Mouse (Mus musculus) G1E (cell line): ENCODE data around the gene Gm20431. TPM values are rescaled to one million over a fixed set of nuclear protein-coding genes. Genes with fewer than 3 reads are reported as not detected.
A peak's percentile ranks its signal among the peaks of the same experiment; 100 is the strongest.

Experiments used
- ATAC-seq: 2 replicates; pipeline ENCODE4 v1.8.0; 2016; ENCODE audit warnings: mild to moderate bottlenecking; ENCODE audit not compliant: insufficient number of reproducible peaks, poor library complexity, low FRiP score, severe bottlenecking; ENCODE audit errors: extremely low read depth
- DNase-seq: peaks from one replicate; pipeline ENCODE4 v3.0.0; 2012; ENCODE audit warnings: low spot score
- H3K27me3 ChIP-seq: 2 replicates; pipeline ENCODE4 v1.6.1; 2012; ENCODE audit warnings: mild to moderate bottlenecking, low read length, inconsistent platforms; ENCODE audit not compliant: insufficient read depth
- H3K36me3 ChIP-seq: replicated peaks from 2 replicates; pipeline ENCODE3; 2012; ENCODE audit warnings: mild to moderate bottlenecking, inconsistent platforms
- H3K4me1 ChIP-seq: 2 replicates; pipeline ENCODE4 v1.6.1; 2012; ENCODE audit warnings: low read depth, low read length, inconsistent platforms, mixed read lengths; ENCODE audit not compliant: insufficient read depth
- H3K4me3 ChIP-seq: 2 replicates; pipeline ENCODE4 v1.5.1; 2012; ENCODE audit warnings: low read depth, mild to moderate bottlenecking, inconsistent platforms, low read length, moderate library complexity, mixed read lengths
- H3K9me3 ChIP-seq: replicated peaks from 2 replicates; pipeline ENCODE4 v1.6.1; 2012; ENCODE audit warnings: inconsistent platforms
- CTCF ChIP-seq: IDR thresholded peaks from 2 replicates; pipeline ENCODE4 v1.5.1; 2012; ENCODE audit warnings: low read depth, low read length, inconsistent platforms, mixed read lengths
- GATA1 ChIP-seq: IDR thresholded peaks from 2 replicates; pipeline ENCODE4 v1.6.1; 2012; ENCODE audit warnings: borderline replicate concordance, low read length, inconsistent platforms, mixed read lengths
- GATA2 ChIP-seq: IDR thresholded peaks from 2 replicates; pipeline ENCODE4 v1.6.1; 2012; ENCODE audit warnings: low read depth, low read length, inconsistent platforms, borderline replicate concordance
- POLR2AphosphoS5 ChIP-seq: IDR thresholded peaks from 2 replicates; pipeline ENCODE4 v1.6.1; 2012; ENCODE audit warnings: low read depth, low read length, inconsistent platforms; ENCODE audit not compliant: insufficient replicate concordance
- TAL1 ChIP-seq: conservative IDR thresholded peaks from 2 replicates; pipeline ENCODE4 v1.6.1; 2012; ENCODE audit warnings: low read depth, low read length, inconsistent platforms, mixed read lengths
- polyA plus RNA-seq: library from polyadenylated mRNA; stranded (reverse); fragments of >175 nt; gene quantifications from 2 replicates; pipeline ENCODE4 v1.2.3, GENCODE M21; 2012
- total RNA-seq, 2 experiments: library from RNA; stranded (forward) in 1 of 2; stranded (reverse) in 1 of 2; fragments of 200-1000 nt in 1 of 2; fragments of >200 nt in 1 of 2; fragmentation: Nextera tagmentation in 1 of 2; gene quantifications; 2 replicates each; pipeline ENCODE4 v1.2.3; 2014 to 2017

The Gm20431 gene
- total and polyA plus RNA-seq, 3 experiments: 0.11 to 6.2 TPM; not detected in 1

DNA sequence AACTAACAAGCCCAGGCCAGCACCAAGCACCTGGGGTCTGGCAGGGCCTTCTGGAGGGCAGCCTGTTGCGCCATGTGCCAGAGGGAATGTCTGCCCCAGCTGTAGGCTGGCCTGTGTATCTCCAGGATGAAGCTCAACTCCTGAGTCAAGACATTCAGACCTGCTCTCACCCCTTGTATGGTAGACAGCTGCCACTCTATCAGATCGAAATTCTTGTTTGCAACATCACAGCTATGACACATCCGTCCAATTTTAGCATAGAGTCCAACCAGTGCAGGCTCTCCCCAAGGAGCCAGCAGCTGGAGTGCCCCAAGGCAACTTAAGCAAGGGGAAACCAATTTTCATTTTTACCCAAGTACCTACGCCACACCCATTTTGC is 54.6 kb downstream of the Gm20431 start:
- Histone ChIP-seq H3K36me3 (peaks cover 53% of the 10 kb centered on the region), H3K27me3 (peaks cover 29% of the 10 kb centered on the region), H3K9me3 (no peaks in the 10 kb centered on the region), H3K4me1 (peaks cover 21% of the 10 kb centered on the region), H3K4me3 (no peak overlapping the region)
- DNase-seq: no peak
- TF ChIP-seq POLR2AphosphoS5: no peak
- no peak for TF ChIP-seq GATA2
- TF ChIP-seq CTCF: no peak
- TF ChIP-seq TAL1: no peak
- ATAC-seq: no peak

DNA sequence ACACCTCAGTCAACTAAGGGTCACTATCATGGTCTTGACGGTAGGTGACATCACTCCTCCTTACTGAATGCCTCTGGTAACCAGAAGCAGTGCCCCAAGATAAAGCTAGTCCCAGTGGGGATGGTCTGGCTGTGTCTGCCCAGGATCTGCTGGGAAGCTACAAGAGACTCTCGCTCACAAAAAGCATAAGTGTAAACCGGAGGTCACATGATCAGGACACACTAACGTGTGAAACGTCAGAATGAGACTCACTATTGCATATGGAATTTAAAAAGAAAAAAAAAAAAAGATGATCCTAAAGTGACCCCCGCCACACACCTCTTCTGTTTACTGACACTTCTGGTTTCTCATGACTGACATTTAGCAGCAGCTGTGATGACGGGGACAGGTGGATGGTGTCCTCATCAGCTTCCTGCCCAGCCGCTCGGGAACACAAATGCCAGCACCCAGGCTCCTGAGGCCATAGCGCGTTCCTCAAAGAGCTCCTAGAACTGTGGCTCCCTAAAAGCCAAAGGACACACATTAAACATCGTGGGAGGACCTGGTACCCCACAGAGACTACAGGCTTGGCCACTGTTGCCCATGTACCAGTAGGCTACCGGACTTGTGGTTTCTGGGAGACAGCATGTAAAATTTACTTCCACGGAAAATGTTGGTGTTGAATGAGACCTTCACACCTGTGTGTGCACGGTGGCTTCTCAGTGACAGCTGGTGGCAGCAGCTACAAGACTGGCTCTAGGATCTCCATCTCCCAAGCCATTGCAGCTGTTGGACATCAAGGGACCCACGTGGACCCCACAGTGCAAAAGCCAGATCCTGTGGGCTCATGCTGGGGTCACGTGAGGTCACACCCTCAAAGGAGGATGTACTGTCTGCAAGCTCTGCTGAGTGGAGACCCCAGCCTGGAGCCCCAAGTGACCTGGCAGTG is 55.2 kb downstream of the Gm20431 start:
- Histone ChIP-seq H3K4me1 (peaks cover 15% of the 10 kb centered on the region), H3K4me3 (no peak overlapping the region), H3K27me3 (peaks cover 32% of the 10 kb centered on the region), H3K36me3 (peaks cover 47% of the 10 kb centered on the region), H3K9me3 (no peaks in the 10 kb centered on the region)
- DNase-seq: no peak
- no peak for ATAC-seq
- TF ChIP-seq GATA2: no peak
- no peak for TF ChIP-seq POLR2AphosphoS5
- no peak for TF ChIP-seq TAL1
- no peak for TF ChIP-seq CTCF
- no peak for TF ChIP-seq GATA1

DNA sequence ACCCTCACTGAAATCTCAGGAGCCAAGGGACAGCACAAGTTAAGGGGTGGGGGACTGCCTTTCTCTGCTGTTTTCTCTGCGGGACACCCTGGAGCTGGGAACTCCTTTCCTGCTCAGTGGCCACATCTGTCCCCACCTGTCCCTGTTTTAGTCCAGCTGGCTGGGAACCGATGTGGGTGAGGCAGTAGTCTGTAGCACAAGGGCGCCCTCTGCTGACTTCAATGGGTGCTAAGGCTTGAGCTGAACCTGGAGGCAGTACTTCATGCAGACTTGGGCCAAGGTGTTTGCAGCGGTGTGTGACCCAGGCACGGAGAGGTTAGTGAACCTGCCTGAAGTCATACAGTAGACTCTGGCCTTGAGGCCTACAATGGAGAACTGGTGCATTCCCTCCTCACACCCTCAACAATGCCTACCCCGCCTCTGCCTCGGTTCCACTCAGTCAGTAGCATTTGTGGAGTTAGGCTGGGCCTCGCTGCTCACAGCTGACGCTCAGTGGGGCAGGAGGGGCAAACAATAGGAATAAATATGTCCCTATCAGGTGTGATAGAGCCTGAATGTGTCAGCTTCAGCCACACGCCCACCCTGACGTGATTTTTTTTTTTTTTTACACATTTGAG is 56.0 kb downstream of the Gm20431 start:
- TF ChIP-seq GATA2: no peak
- no peak for TF ChIP-seq TAL1
- TF ChIP-seq GATA1: no peak
- TF ChIP-seq CTCF: peak; percentile 54
- Histone ChIP-seq H3K9me3 (no peaks in the 10 kb centered on the region), H3K27me3 (peaks cover 40% of the 10 kb centered on the region), H3K36me3 (peaks cover 39% of the 10 kb centered on the region), H3K4me1 (peaks cover 9% of the 10 kb centered on the region), H3K4me3 (no peak overlapping the region)
- DNase-seq (peak; percentile 60), ATAC-seq (peak; percentile 43; the same call in 1 of the 2 replicates)

DNA sequence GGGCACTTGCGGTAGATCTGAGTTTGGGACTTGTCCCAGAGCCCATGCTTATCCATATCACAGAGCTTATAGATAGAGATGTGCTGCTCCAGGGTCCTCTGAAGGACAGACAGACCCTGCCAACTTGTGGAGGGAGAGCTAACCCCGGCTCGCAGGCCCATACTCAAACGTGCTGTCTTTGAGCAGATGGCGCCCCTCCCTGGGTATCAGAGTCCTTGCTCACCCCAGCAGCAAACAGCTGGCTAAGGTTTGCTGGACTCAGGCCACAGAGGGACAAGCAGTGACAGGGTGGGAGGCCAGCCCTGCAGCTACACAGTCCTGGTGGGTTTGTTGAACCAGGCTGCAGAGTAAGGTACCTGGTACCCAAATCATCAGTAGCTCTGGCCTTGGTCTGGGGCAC is 58.3 kb downstream of the Gm20431 start:
- H3K9me3 ChIP-seq: no peaks in the 10 kb centered on the region
- TF ChIP-seq GATA1 (no peak), CTCF (no peak)
- ATAC-seq (no peak), DNase-seq (no peak)
- peaks cover 8% of the 10 kb centered on the region for H3K4me1 ChIP-seq
- H3K27me3 ChIP-seq: peaks cover 56% of the 10 kb centered on the region
- H3K36me3 ChIP-seq: peaks cover 25% of the 10 kb centered on the region
- no peak overlapping the region for H3K4me3 ChIP-seq

DNA sequence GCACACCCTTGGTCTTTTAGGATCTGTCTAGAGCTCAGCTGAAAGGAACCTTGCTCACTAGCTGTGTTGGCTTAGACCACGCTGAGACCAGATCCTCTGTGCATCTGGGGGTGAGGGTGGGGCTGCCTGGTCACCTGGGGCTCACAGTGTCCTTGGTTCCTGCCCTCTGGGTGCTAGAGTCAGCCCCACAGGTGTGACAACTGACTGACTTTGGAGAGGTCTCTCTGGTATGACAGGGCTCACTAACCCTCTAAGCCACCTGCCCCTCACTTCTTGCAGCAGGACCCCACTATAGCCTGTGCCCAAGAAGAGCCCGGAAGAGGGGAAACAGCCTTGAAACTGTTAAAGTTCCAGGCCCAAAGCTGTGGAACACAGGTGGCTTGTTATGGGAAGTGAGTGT is 58.9 kb downstream of the Gm20431 start:
- DNase-seq: no peak
- peaks cover 57% of the 10 kb centered on the region for H3K27me3 ChIP-seq
- H3K4me3 ChIP-seq: no peak overlapping the region

DNA sequence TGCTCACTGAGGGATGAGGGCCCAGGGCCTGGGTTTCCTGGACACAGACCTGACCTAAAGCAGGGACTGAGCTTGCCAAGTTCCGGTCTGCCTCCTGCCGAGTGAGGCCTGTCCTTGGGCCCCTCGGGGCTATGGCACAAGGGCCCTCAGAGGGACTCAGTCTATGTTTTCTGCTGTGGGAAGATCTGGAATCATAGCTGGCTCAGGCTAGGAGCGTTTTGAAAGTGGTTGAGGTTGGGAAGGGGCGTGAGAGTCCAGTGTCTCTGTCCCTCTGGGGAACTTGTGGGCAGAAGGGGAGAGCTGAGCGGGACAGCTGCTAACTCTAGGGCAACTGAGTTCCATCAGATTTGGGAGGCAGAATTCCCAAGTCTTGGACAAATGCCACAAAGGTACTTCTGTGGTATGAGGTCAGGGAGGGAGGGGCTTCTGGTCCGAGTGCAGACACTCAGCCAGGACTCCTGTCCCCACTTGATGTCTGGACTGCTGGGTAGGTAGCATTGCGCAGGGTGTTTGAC is 60.8 kb downstream of the Gm20431 start:
- peaks cover 3% of the 10 kb centered on the region for H3K36me3 ChIP-seq
- peaks cover 5% of the 10 kb centered on the region for H3K4me1 ChIP-seq
- no peak overlapping the region for H3K4me3 ChIP-seq
- H3K9me3 ChIP-seq: no peaks in the 10 kb centered on the region
- ATAC-seq (no peak), DNase-seq (no peak)
- TF ChIP-seq TAL1 (no peak), POLR2AphosphoS5 (no peak), GATA1 (no peak), GATA2 (no peak), CTCF (no peak)
- H3K27me3 ChIP-seq: peaks cover 65% of the 10 kb centered on the region

More for the DNA sequence above, 58.9 kb downstream of the Gm20431 start:
- H3K36me3 ChIP-seq: peaks cover 21% of the 10 kb centered on the region
- H3K4me1 ChIP-seq: peaks cover 8% of the 10 kb centered on the region
- no peaks in the 10 kb centered on the region for H3K9me3 ChIP-seq
- no peak for TF ChIP-seq TAL1
- no peak for ATAC-seq
